Mouse (Mus musculus) CH12.LX (cell line): ENCODE measurements around the gene Taldo1. TPM values are rescaled to one million over a fixed set of nuclear protein-coding genes. Genes with fewer than 3 reads are reported as not detected.

Experiments
- DNase-seq: peaks from one replicate; pipeline ENCODE4 v3.0.0-alpha.2; 2013; ENCODE audit errors: extremely low read depth
- H3K27ac ChIP-seq: 2 replicates; pipeline ENCODE4 v1.5.1; 2012; ENCODE audit warnings: low read depth, mild to moderate bottlenecking, control low read depth, moderate library complexity; ENCODE audit not compliant: insufficient read depth
- H3K27me3 ChIP-seq: replicated peaks from 2 replicates; pipeline ENCODE3; 2012; ENCODE audit warnings: inconsistent platforms
- H3K36me3 ChIP-seq, 2 experiments: replicated peaks in 1 of 2; 2 replicates each; pipeline versions ENCODE3 to v1.6.1; 2012; ENCODE audit warnings: inconsistent platforms in 1 of 2, low read length in 1 of 2, mild to moderate bottlenecking in 1 of 2, mixed read lengths in 1 of 2, moderate library complexity in 1 of 2; ENCODE audit not compliant: control insufficient read depth in 1 of 2, insufficient read depth in 1 of 2
- H3K4me1 ChIP-seq, 2 experiments: 2 replicates each; pipeline ENCODE4 v1.6.1; 2012; ENCODE audit warnings: inconsistent platforms in 1 of 2, moderate library complexity in 1 of 2; ENCODE audit not compliant: insufficient read depth in 2 of 2, control insufficient read depth in 1 of 2
- H3K4me2 ChIP-seq: 2 replicates; pipeline ENCODE4 v1.6.1; 2012; ENCODE audit warnings: low read depth, mild to moderate bottlenecking, control low read depth; ENCODE audit not compliant: poor library complexity, insufficient read depth, severe bottlenecking
- H3K4me3 ChIP-seq, 3 experiments: fragments of 150-350 bp in 1 of 3; sonication (generic) in 1 of 3; replicated peaks in 1 of 3; 2 replicates each; pipeline versions ENCODE3 to v1.5.1; 2011 to 2012; ENCODE audit warnings: low read depth in 2 of 3, low read length in 2 of 3, mild to moderate bottlenecking in 2 of 3, moderate library complexity in 2 of 3, control low read depth in 1 of 3, improper control_type of control experiment in 1 of 3, inconsistent platforms in 1 of 3, mixed read lengths in 1 of 3; ENCODE audit not compliant: poor library complexity in 1 of 3
- H3K79me2 ChIP-seq: replicated peaks from 2 replicates; pipeline ENCODE4 v1.6.1; 2012; ENCODE audit warnings: mild to moderate bottlenecking, moderate library complexity; ENCODE audit not compliant: control insufficient read depth, poor library complexity, insufficient read depth, severe bottlenecking; ENCODE audit errors: extremely low read depth
- H3K9ac ChIP-seq: 2 replicates; pipeline ENCODE4 v1.6.1; 2012; ENCODE audit warnings: low read depth, mild to moderate bottlenecking, control low read depth, moderate library complexity; ENCODE audit not compliant: insufficient read depth
- H3K9me3 ChIP-seq: replicated peaks from 2 replicates; pipeline ENCODE3; 2012; ENCODE audit warnings: low read length, inconsistent platforms, mixed read lengths
- BHLHE40 ChIP-seq: IDR thresholded peaks from 2 replicates; pipeline ENCODE4 v1.6.1; 2011; ENCODE audit warnings: mild to moderate bottlenecking, low read depth, low read length, improper control_type of control experiment
- CHD1 ChIP-seq: IDR thresholded peaks from 2 replicates; pipeline ENCODE4 v1.6.1; 2012; ENCODE audit warnings: low read depth, low read length, improper control_type of control experiment, inconsistent platforms
- CHD2 ChIP-seq: IDR thresholded peaks from 2 replicates; pipeline ENCODE4 v1.6.1; 2011; ENCODE audit warnings: low read length, improper control_type of control experiment
- ELF1 ChIP-seq: IDR thresholded peaks from 2 replicates; pipeline ENCODE4 v1.6.1; 2014; ENCODE audit warnings: low read depth, mild to moderate bottlenecking, inconsistent platforms, low read length, improper control_type of control experiment
- EP300 ChIP-seq: IDR thresholded peaks from 2 replicates; pipeline ENCODE4 v1.6.1; 2011; ENCODE audit warnings: low read length, improper control_type of control experiment
- ETS1 ChIP-seq: conservative IDR thresholded peaks from 2 replicates; pipeline ENCODE4 v1.6.1; 2012; ENCODE audit warnings: low read depth, mild to moderate bottlenecking, inconsistent platforms, low read length, improper control_type of control experiment, moderate library complexity
- JUND ChIP-seq: conservative IDR thresholded peaks from 2 replicates; pipeline ENCODE4 v1.6.1; 2011; ENCODE audit warnings: low read depth, low read length, improper control_type of control experiment
- KAT2A ChIP-seq: IDR thresholded peaks from 2 replicates; pipeline ENCODE4 v1.6.1; 2012; ENCODE audit warnings: low read length, improper control_type of control experiment, inconsistent platforms; ENCODE audit not compliant: insufficient replicate concordance
- MAFK ChIP-seq: IDR thresholded peaks from 2 replicates; pipeline ENCODE4 v1.6.1; 2011; ENCODE audit warnings: low read length, improper control_type of control experiment; ENCODE audit not compliant: insufficient replicate concordance
- MAX ChIP-seq: IDR thresholded peaks from 2 replicates; pipeline ENCODE4 v1.6.1; 2011; ENCODE audit warnings: low read length, improper control_type of control experiment
- MAZ ChIP-seq: IDR thresholded peaks from 2 replicates; pipeline ENCODE4 v1.6.1; 2012; ENCODE audit warnings: low read depth, mild to moderate bottlenecking, inconsistent platforms, low read length, improper control_type of control experiment, moderate library complexity
- MXI1 ChIP-seq: IDR thresholded peaks from 2 replicates; pipeline ENCODE4 v1.6.1; 2011; ENCODE audit warnings: mild to moderate bottlenecking, low read depth, low read length, improper control_type of control experiment
- MYC ChIP-seq: IDR thresholded peaks from 2 replicates; pipeline ENCODE4 v1.6.1; 2011; ENCODE audit warnings: low read depth, mild to moderate bottlenecking, improper control_type of control experiment, low read length
- POLR2A ChIP-seq: IDR thresholded peaks from 2 replicates; pipeline ENCODE4 v1.6.1; 2011; ENCODE audit warnings: low read depth, mild to moderate bottlenecking, improper control_type of control experiment, low read length
- POLR2AphosphoS2 ChIP-seq: IDR thresholded peaks from 2 replicates; pipeline ENCODE4 v1.6.1; 2011; ENCODE audit warnings: low read depth, low read length, improper control_type of control experiment
- RAD21 ChIP-seq: IDR thresholded peaks from 2 replicates; pipeline ENCODE4 v1.6.1; 2011; ENCODE audit warnings: low read depth, mild to moderate bottlenecking, low read length, improper control_type of control experiment, moderate library complexity
- SIN3A ChIP-seq: IDR thresholded peaks from 2 replicates; pipeline ENCODE4 v1.6.1; 2012; ENCODE audit warnings: low read length, improper control_type of control experiment, inconsistent platforms
- SMC3 ChIP-seq: IDR thresholded peaks from 2 replicates; pipeline ENCODE4 v1.6.1; 2011; ENCODE audit warnings: low read depth, low read length, improper control_type of control experiment
- TBP ChIP-seq: conservative IDR thresholded peaks from 2 replicates; pipeline ENCODE4 v1.6.1; 2011; ENCODE audit warnings: low read depth, low read length, improper control_type of control experiment
- TCF12 ChIP-seq: IDR thresholded peaks from 2 replicates; pipeline ENCODE4 v1.6.1; 2014; ENCODE audit warnings: low read depth, mild to moderate bottlenecking, inconsistent platforms, low read length, improper control_type of control experiment
- UBTF ChIP-seq: IDR thresholded peaks from 2 replicates; pipeline ENCODE4 v1.6.1; 2012; ENCODE audit warnings: low read depth, mild to moderate bottlenecking, inconsistent platforms, low read length, improper control_type of control experiment, moderate library complexity
- USF1 ChIP-seq: IDR thresholded peaks from 2 replicates; pipeline ENCODE4 v1.6.1; 2014; ENCODE audit warnings: low read depth, mild to moderate bottlenecking, inconsistent platforms, low read length, improper control_type of control experiment
- USF2 ChIP-seq: conservative IDR thresholded peaks from 2 replicates; pipeline ENCODE4 v1.6.1; 2011; ENCODE audit warnings: low read depth, low read length, improper control_type of control experiment
- ZMIZ1 ChIP-seq: IDR thresholded peaks from 2 replicates; pipeline ENCODE4 v1.6.1; 2012; ENCODE audit warnings: low read depth, mild to moderate bottlenecking, inconsistent platforms, low read length, improper control_type of control experiment
- ZNF384 ChIP-seq: IDR thresholded peaks from 2 replicates; pipeline ENCODE4 v1.6.1; 2012; ENCODE audit warnings: low read depth, low read length, improper control_type of control experiment, inconsistent platforms
- dilution Hi-C: fragments of 300-500 bp; cut with MboI; formaldehyde crosslinking; loops from 2 replicates; pipeline ENCODE4 v1.14.3; 2020; ENCODE audit warnings: low sequenced_read_pairs; ENCODE audit not compliant: extremely low pct_unique_long_range_greater_than_20kb, extremely low pct_ligation_motif_present
- in situ Hi-C: fragments of 300-500 bp; cut with MboI; formaldehyde crosslinking; loops from 3 replicates; pipeline ENCODE4 v1.14.3; 2019; ENCODE audit warnings: low sequenced_read_pairs, low pct_ligation_motif_present, low pct_unique_long_range_greater_than_20kb, mixed read lengths
- polyA plus RNA-seq: library from polyadenylated mRNA; unstranded; fragments of >175 nt; gene quantifications from 2 replicates; pipeline ENCODE4 v1.2.1, GENCODE M21; 2012; ENCODE audit warnings: low read depth; ENCODE audit not compliant: insufficient read length
- total RNA-seq, 2 experiments: library from RNA; depleted of rRNA; stranded (reverse); fragments of 300-350 nt in 1 of 2; fragments of >200 nt in 1 of 2; gene quantifications; 2 replicates each; pipeline ENCODE4 v1.2.3; 2012 to 2014

The Taldo1 gene
- total and polyA plus RNA-seq, 3 experiments: 129 to 228 (median 188) TPM

DNA sequence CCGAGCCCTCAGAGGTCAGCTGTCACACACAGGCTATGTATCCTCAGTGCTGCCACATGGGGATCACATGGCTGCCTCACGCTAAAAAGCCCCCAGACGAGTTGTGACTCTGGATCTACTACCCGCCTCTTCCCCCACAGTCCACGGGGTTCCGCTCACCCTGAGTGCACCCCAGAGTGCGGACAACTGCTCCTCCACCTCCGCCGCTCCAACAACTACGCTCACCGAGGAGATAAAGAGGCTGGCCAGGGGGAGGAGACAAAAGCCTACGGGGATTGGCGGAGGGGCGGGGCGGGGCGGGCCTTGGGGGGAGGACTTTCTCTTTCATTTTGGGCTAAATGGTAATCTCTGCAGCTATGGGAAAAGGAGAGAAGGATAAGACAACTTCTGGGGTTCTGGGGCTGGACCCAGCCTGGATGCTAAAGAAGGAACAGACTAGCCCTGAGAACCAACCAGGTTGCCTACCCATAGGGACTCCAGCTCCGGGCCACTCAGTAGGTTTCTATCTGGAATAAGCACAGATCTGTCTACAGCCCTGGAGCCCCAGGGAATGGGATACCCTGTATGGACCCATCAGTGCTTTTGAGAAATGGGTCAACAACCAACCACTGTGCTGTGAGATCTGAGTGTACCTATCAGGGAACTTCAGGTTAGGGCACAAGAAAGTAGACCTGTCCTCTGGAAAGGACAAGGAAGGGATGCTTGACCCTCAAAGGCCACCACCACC lies 43.3 kb downstream of the Taldo1 start:
- TF ChIP-seq MXI1 (peak; percentile 81), CHD2 (no peak), USF1 (no peak), MAZ (no peak), MYC (0 out of 2 replicates have a peak, but pooled peaks have one; percentile 43), CHD1 (no peak), MAX (no peak), RAD21 (no peak), ZMIZ1 (0 out of 2 replicates have a peak, but pooled peaks have one; percentile 19), JUND (no peak), MAFK (no peak), SMC3 (no peak), EP300 (no peak), BHLHE40 (no peak), UBTF (no peak), KAT2A (no peak), POLR2A (peak; percentile 58), ELF1 (no peak), TCF12 (peak; percentile 29; the same call in 1 of the 2 replicates), TBP (no peak), POLR2AphosphoS2 (no peak), USF2 (no peak), ZNF384 (no peak), SIN3A (no peak), ETS1 (no peak)
- TF ChIP-seq, all 38 proteins: peak for 5

More for the DNA sequence above, 43.3 kb downstream of the Taldo1 start:
- Histone ChIP-seq H3K4me1 (peaks cover 17 to 37% of the 10 kb centered on the region in 2 experiments), H3K79me2 (peaks cover 12% of the 10 kb centered on the region), H3K4me3 (peak overlapping the region; percentile 50 to 65 (median 55)), H3K9me3 (no peaks in the 10 kb centered on the region), H3K4me2 (peak overlapping the region; percentile 92), H3K36me3 (peaks cover 62 to 66% of the 10 kb centered on the region in 2 experiments), H3K9ac (peak overlapping the region; percentile 62), H3K27me3 (no peaks in the 10 kb centered on the region), H3K27ac (peak overlapping the region; percentile 28; the same call in 1 of the 2 replicates)
- in situ Hi-C loops: no loop called here
- dilution Hi-C loops: no loop called here
- peak; percentile 67 for DNase-seq
